Mouse (Mus musculus) spleen, adult 2 months (tissue): ENCODE results near the gene Sap25. TPM values are rescaled to one million over a fixed set of nuclear protein-coding genes. Genes with fewer than 3 reads are reported as not detected.

Source experiments
- DNase-seq, 2 experiments: peaks; one replicate each; pipeline versions ENCODE4 v3.0.0 to v3.0.0-alpha.2; 2012 to 2021; ENCODE audit warnings: low spot score in 2 of 2, low read depth in 1 of 2
- H3K27ac ChIP-seq: fragments of 200-500 bp; 2 replicates; pipeline ENCODE4 v1.5.1; 2012; ENCODE audit warnings: low read length, inconsistent platforms; ENCODE audit not compliant: insufficient read depth
- H3K27me3 ChIP-seq: fragments of 200-500 bp; 2 replicates; pipeline ENCODE4 v1.6.1; 2012; ENCODE audit warnings: mild to moderate bottlenecking, moderate library complexity, low read length, inconsistent platforms; ENCODE audit not compliant: control insufficient read depth, insufficient read depth
- H3K36me3 ChIP-seq: fragments of 200-500 bp; 2 replicates; pipeline ENCODE4 v1.6.1; 2012; ENCODE audit warnings: mild to moderate bottlenecking, low read length, inconsistent platforms; ENCODE audit not compliant: control insufficient read depth, insufficient read depth
- H3K4me1 ChIP-seq: fragments of 200-500 bp; 2 replicates; pipeline ENCODE4 v1.6.1; 2011; ENCODE audit warnings: inconsistent platforms; ENCODE audit not compliant: control insufficient read depth, insufficient read depth, insufficient read length
- H3K4me3 ChIP-seq: fragments of 200-500 bp; 2 replicates; pipeline ENCODE4 v1.5.1; 2011; ENCODE audit warnings: mild to moderate bottlenecking, inconsistent platforms; ENCODE audit not compliant: insufficient read depth, insufficient read length; ENCODE audit errors: extremely low read depth
- CTCF ChIP-seq: fragments of 200-500 bp; IDR thresholded peaks from 2 replicates; pipeline ENCODE4 v1.5.1; 2011; ENCODE audit warnings: mild to moderate bottlenecking, inconsistent platforms; ENCODE audit not compliant: insufficient read depth, insufficient read length, insufficient replicate concordance; ENCODE audit errors: extremely low read depth
- POLR2A ChIP-seq: fragments of 200-500 bp; IDR thresholded peaks from 2 replicates; pipeline ENCODE4 v1.6.1; 2011; ENCODE audit warnings: low read depth, low read length, inconsistent platforms
- WGBS: fragments of 180-500 bp; shearing (Covaris S2); methylation state at CpG from one replicate; pipeline ENCODE4 v1.1.7; 2018; 5-methylcytosine and 5-hydroxymethylcytosine counted together
- polyA plus RNA-seq: library from polyadenylated mRNA; depleted of rRNA; stranded (reverse); fragments of >200 nt; gene quantifications from 2 replicates; pipeline ENCODE4 v1.2.3, GENCODE M21; 2012

Gene Sap25
- polyA plus RNA-seq, 1 experiment: 328 TPM

DNA sequence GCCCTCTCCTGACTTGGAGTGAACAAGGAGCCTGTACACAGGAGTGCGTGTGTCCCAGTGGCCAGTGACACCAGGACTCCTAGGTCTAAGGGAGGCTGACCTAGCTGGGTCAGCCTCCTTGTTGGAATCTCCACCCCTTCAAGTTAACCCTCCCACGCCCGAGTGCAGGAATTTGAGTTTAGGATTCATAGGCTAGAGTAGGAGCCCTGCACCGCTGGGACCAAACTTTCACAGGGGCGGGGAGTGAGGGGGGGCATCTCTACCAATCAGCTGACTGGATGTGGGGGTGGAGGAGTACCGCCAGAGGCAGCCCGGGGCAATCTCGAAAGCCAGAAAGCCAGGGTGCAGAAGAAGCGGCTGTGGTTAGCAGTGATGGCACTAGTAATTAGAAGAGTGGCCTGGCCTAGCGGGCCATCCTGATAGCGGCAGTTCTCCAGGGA is 4.5 kb downstream of the Sap25 start, which contains the start of gene Irs3:
Gene Irs3 (minus strand): TSS at position 63 of the 440 bp plus-strand sequence.
- Histone ChIP-seq H3K27me3 (no peaks in the 10 kb centered on the region), H3K27ac (peak within 1 kb of the TSS; percentile 7; the same call in 1 of the 2 replicates), H3K36me3 (peaks cover 21% of the 10 kb centered on the region), H3K4me3 (peak within 1 kb of the TSS; percentile 48; the same call in 1 of the 2 replicates), H3K4me1 (peaks cover 16% of the 10 kb centered on the region)
- no peak for TF ChIP-seq CTCF
- DNase-seq: no peak
- WGBS: 42% methylated on average over 11 of the region's 11 CpGs

DNA sequence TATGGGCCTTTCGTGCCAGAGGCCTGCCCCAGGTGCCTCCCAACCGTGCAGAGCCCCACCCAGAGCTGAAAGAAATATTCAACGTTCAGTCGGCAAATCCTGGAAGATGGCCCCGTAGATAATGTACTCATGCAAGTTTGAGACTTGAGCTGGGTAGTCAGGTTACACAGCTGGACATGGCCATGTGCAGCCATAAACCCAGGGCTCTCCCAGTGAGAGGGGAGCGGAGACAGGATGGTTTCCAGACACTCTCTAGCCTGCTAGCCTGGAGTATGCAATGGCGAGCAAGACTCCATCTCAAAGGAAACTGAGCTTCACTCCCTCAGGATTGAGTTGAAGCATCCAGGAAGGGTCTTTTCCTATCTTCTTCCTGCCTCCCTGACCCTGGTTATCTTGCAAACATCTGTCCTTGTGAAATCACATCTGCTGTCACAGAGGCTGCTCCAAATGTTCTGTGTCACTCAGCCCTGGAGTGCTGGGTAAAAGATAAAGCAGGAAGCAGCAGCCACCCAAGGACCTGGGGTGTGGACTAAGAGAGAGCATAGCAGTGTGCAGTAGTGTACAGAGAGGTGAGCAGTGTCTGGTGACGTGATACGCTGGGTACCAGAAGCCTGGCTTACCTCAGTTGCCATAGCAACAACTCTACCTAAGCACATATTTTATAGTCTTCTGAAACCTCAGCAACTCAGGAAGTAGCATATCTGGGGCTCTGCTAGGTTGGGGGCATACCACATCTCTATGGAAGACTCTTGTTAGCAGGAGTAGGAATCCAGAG is 6.9 kb downstream of the Sap25 start:
- Histone ChIP-seq H3K4me3 (no peak overlapping the region), H3K4me1 (peaks cover 16% of the 10 kb centered on the region), H3K27me3 (no peaks in the 10 kb centered on the region), H3K27ac (no peak overlapping the region), H3K36me3 (no peaks in the 10 kb centered on the region)
- 69% methylated on average over 9 of the region's 9 CpGs for WGBS
- DNase-seq: no peak
- TF ChIP-seq POLR2A (no peak), CTCF (no peak)

GRCm38 (mm10) chr5:137649251-137649650 is 8.1 kb downstream of the Sap25 start:
- no peak overlapping the region for H3K4me3 ChIP-seq
- 36% methylated on average over 4 of the region's 4 CpGs for WGBS
- H3K36me3 ChIP-seq: peaks cover 2% of the 10 kb centered on the region

DNA sequence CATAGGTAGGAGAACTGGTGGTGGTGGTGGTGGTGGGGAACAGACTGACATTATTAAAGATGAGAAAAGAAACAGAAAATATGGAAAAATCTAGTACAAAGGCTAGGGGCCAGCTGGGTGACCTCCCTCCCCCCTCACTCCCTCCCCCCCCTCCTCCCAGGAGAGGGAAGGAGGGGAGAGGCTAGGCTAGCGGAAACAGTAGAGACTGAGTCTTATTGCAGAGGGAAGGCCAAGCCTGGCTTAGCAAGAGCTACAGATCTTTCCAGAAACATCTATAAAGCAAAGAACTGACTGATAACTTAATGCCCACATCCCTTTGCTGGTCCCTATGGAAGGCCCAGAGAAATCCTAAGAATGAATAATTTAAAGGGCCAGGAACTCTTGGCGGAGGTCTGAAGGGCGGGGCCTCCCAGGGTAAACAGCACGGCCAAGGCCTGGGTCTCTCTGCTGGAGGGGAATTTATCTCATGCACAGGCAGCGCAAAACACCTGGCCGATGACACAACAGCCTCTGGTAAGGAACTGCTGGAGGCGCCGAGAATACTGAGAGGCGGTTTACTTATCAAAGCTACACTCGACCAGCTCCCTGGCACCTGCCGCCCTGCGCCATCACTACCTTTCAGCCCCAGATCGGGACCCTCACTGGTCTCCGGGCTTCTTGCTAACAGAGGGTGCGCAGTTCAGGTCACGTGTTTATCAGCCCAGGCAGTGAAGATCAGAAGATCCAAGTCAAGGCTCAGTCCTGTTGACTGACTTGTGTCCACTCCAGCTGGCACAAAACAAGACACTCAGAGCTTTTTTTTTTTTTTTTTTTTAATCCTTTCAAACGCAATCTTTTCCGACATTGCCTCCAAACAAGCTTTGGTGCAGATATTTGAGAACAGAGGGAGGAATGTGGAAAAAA is 8.8 kb downstream of the Sap25 start:
- Histone ChIP-seq H3K4me1 (peaks cover 14% of the 10 kb centered on the region), H3K27me3 (no peaks in the 10 kb centered on the region), H3K36me3 (peaks cover 2% of the 10 kb centered on the region), H3K4me3 (no peak overlapping the region), H3K27ac (peak overlapping the region; percentile 26; the same call in 1 of the 2 replicates)
- 72% methylated on average over 18 of the region's 18 CpGs for WGBS
- TF ChIP-seq POLR2A: no peak
- TF ChIP-seq CTCF: no peak
- no peak for DNase-seq

More at GRCm38 (mm10) chr5:137649251-137649650, 8.1 kb downstream of the Sap25 start:
- DNase-seq: no peak
- H3K4me1 ChIP-seq: peaks cover 16% of the 10 kb centered on the region
- peak overlapping the region; percentile 26; the same call in 1 of the 2 replicates for H3K27ac ChIP-seq
- TF ChIP-seq CTCF (no peak), POLR2A (no peak)
- H3K27me3 ChIP-seq: no peaks in the 10 kb centered on the region

DNA sequence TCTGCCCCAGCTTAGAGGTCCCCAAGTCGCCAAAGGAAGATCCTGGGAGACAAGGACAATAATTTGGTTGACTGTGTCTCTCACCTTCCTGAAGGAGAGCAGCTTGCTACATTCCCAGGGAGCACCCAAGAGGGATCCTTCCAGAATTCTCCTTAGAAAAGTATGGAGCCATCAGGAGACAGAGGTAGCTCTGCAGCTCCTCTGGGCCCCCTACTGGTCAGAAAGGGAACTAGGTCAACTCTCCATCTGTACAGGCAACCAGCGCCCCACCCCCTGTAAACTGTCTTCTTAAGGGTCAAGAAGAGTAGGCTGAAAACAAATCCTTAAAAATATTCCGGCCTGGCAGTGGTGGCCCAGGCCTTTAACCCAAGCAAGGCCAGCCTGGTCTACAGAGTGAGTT is 11.3 kb downstream of the Sap25 start:
- peak in 1 of 2 experiments; percentile 58 for DNase-seq
- peaks cover 10% of the 10 kb centered on the region; the same call in 1 of the 2 replicates for H3K4me1 ChIP-seq
- no peak overlapping the region for H3K4me3 ChIP-seq
- peak; percentile 61; the same call in 1 of the 2 replicates for TF ChIP-seq CTCF
- TF ChIP-seq POLR2A: no peak
- H3K36me3 ChIP-seq: peaks cover 3% of the 10 kb centered on the region
- WGBS: 51% methylated on average over 3 of the region's 3 CpGs
- no peak overlapping the region for H3K27ac ChIP-seq
- H3K27me3 ChIP-seq: no peaks in the 10 kb centered on the region

- no peak for DNase-seq
- Histone ChIP-seq H3K4me1 (peaks cover 10% of the 10 kb centered on the region; the same call in 1 of the 2 replicates), H3K27ac (no peak overlapping the region), H3K36me3 (peaks cover 3% of the 10 kb centered on the region), H3K27me3 (no peaks in the 10 kb centered on the region), H3K4me3 (no peak overlapping the region)
- 95% methylated on average over 10 of the region's 10 CpGs for WGBS
- no peak for TF ChIP-seq POLR2A
- TF ChIP-seq CTCF: no peak
Measured at GRCm38 (mm10) chr5:137653366-137653765, 12.2 kb downstream of the Sap25 start.
